Mouse (Mus musculus) olfactory bulb, adult 2 months (tissue): ENCODE results near the gene Zfp704.

ENCODE experiments used
- CTCF ChIP-seq: fragments of 200-500 bp; IDR thresholded peaks from 2 replicates; pipeline ENCODE4 v1.5.1; 2012; ENCODE audit warnings: low read depth, mild to moderate bottlenecking, low read length, moderate library complexity; ENCODE audit not compliant: insufficient read depth
- POLR2A ChIP-seq: fragments of 200-500 bp; IDR thresholded peaks from 2 replicates; pipeline ENCODE4 v1.6.1; 2012; ENCODE audit warnings: mild to moderate bottlenecking, low read depth, low read length, moderate library complexity; ENCODE audit not compliant: insufficient read depth

DNA sequence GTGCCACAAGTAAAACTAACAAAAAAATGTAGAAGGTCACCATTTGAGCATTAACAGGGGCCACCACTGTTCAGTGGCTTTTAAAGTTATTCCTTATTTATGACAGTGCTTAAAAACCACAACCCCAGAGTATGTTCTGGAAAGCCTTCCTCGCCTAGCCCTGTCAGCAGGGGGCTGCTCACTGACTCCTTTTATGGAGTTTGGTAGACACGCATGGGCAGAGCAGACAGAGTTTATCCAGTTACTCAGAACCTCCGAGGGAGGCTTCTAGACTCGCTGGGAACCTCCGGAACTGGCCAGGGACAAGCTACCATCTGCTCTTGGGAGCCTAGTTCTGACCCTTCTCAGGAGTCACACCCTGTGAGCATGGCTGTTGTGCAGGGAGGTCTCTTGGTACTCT, 165.3 kb downstream of the Zfp704 start:
- TF ChIP-seq CTCF (no peak), POLR2A (no peak)
